Mouse (Mus musculus) bone marrow, adult 2 months (tissue): ENCODE data around the gene Tlx3. TPM values are rescaled to one million over a fixed set of nuclear protein-coding genes. Genes with fewer than 3 reads are reported as not detected.

ENCODE experiments used
- H3K27ac ChIP-seq: fragments of 200-500 bp; 2 replicates; pipeline ENCODE4 v1.5.1; 2012; ENCODE audit warnings: low read depth, mild to moderate bottlenecking, control low read depth, inconsistent platforms, low read length; ENCODE audit not compliant: control insufficient read depth, poor library complexity, insufficient read depth
- H3K4me1 ChIP-seq: fragments of 200-500 bp; 2 replicates; pipeline ENCODE4 v1.6.1; 2011; ENCODE audit warnings: low read length; ENCODE audit not compliant: control insufficient read depth, insufficient read depth
- H3K4me3 ChIP-seq: fragments of 200-500 bp; replicated peaks from 2 replicates; pipeline ENCODE3; 2011; ENCODE audit warnings: mild to moderate bottlenecking, low read depth, low read length, control low read depth; ENCODE audit not compliant: control insufficient read depth
- CTCF ChIP-seq: fragments of 200-500 bp; IDR thresholded peaks from 2 replicates; pipeline ENCODE4 v1.5.1; 2011; ENCODE audit warnings: low read length, control low read depth; ENCODE audit not compliant: control insufficient read depth, insufficient read depth
- POLR2A ChIP-seq: fragments of 200-500 bp; IDR thresholded peaks from 2 replicates; pipeline ENCODE4 v1.6.1; 2011; ENCODE audit warnings: low read depth, mild to moderate bottlenecking, control low read depth, low read length, borderline replicate concordance; ENCODE audit not compliant: control insufficient read depth
- whole genome bisulfite sequencing: fragments of 180-500 bp; shearing (Covaris S2); methylation state at CpG from one replicate; pipeline ENCODE4 v1.1.7; 2018; 5-methylcytosine and 5-hydroxymethylcytosine counted together
- polyA plus RNA-seq: library from polyadenylated mRNA; stranded (reverse); fragments of >200 nt; gene quantifications from 2 replicates; pipeline ENCODE4 v1.2.4, GENCODE M21; 2011; ENCODE audit warnings: low replicate concordance; ENCODE audit not compliant: missing spikeins, insufficient read depth, insufficient read length

The Tlx3 gene
- polyA plus RNA-seq, 1 experiment: not detected

- H3K4me3 ChIP-seq: no peak overlapping the region
- TF ChIP-seq POLR2A: no peak
- TF ChIP-seq CTCF: no peak
- WGBS: 80% methylated on average over 2 of the region's 2 CpGs
Measured at GRCm38 (mm10) chr11:33157453-33158196, 45.8 kb downstream of the Tlx3 start.

GRCm38 (mm10) chr11:33156436-33157015 lies 46.9 kb downstream of the Tlx3 start:
- no peak overlapping the region for H3K4me3 ChIP-seq
- WGBS: 84% methylated on average over 4 of the region's 4 CpGs
- no peak for TF ChIP-seq POLR2A
- TF ChIP-seq CTCF: no peak
- H3K27ac ChIP-seq: no peak overlapping the region
- H3K4me1 ChIP-seq: no peaks in the 10 kb centered on the region

More at GRCm38 (mm10) chr11:33157453-33158196, 45.8 kb downstream of the Tlx3 start:
- Histone ChIP-seq H3K4me1 (no peaks in the 10 kb centered on the region), H3K27ac (no peak overlapping the region)

GRCm38 (mm10) chr11:33154459-33154858 lies 48.9 kb downstream of the Tlx3 start:
- 77% methylated on average over 3 of the region's 3 CpGs for WGBS
- Histone ChIP-seq H3K4me3 (no peak overlapping the region), H3K27ac (no peak overlapping the region), H3K4me1 (no peaks in the 10 kb centered on the region)
- TF ChIP-seq CTCF: no peak
- no peak for TF ChIP-seq POLR2A

- no peak overlapping the region for H3K27ac ChIP-seq
- H3K4me1 ChIP-seq: no peaks in the 10 kb centered on the region
- no peak overlapping the region for H3K4me3 ChIP-seq
- 78% methylated on average over 1 of the region's 1 CpGs for WGBS
- TF ChIP-seq CTCF (no peak), POLR2A (no peak)
Measured at GRCm38 (mm10) chr11:33152997-33153396, 50.4 kb downstream of the Tlx3 start.

GRCm38 (mm10) chr11:33151780-33152145 lies 51.6 kb downstream of the Tlx3 start:
- 79% methylated on average over 4 of the region's 4 CpGs for WGBS
- H3K4me1 ChIP-seq: no peaks in the 10 kb centered on the region
- TF ChIP-seq CTCF: no peak
- TF ChIP-seq POLR2A: no peak
- no peak overlapping the region for H3K4me3 ChIP-seq
- H3K27ac ChIP-seq: no peak overlapping the region

- TF ChIP-seq CTCF: no peak
- TF ChIP-seq POLR2A: no peak
- no peaks in the 10 kb centered on the region for H3K4me1 ChIP-seq
- whole genome bisulfite sequencing: 71% methylated on average over 3 of the region's 3 CpGs
- no peak overlapping the region for H3K27ac ChIP-seq
- H3K4me3 ChIP-seq: no peak overlapping the region
Measured at GRCm38 (mm10) chr11:33151128-33151779, 52.1 kb downstream of the Tlx3 start.

Other genes starting within 250 kb of the Tlx3 start
- not detected in 2 replicates for gene Fgf18, start 56.2 kb downstream of the Tlx3 start, polyA plus RNA-seq
- gene Npm1, start 40.4 kb downstream of the Tlx3 start, polyA plus RNA-seq: 466 and 1,387 TPM in 2 replicates
- gene Gm12117, start 73.1 kb upstream of the Tlx3 start, polyA plus RNA-seq: not detected in 2 replicates